Mouse (Mus musculus) E14TG2a.4 (cell line): ENCODE measurements around the gene Crebl2.

Experiments
- CTCF ChIP-seq: conservative IDR thresholded peaks from 2 replicates; pipeline ENCODE4 v1.5.1; 2014; ENCODE audit warnings: low read length
- NANOG ChIP-seq: IDR thresholded peaks from 2 replicates; pipeline ENCODE4 v1.6.1; 2014; ENCODE audit warnings: borderline replicate concordance, low read length, mixed read lengths

GRCm38 (mm10) chr6:134849985-134850384, 20.0 kb downstream of the Crebl2 start:
- TF ChIP-seq CTCF (no peak), NANOG (no peak)
